Mouse (Mus musculus) hematopoietic stem cell, adult 5-6 weeks (primary cell): ENCODE data around the gene Rgs9. TPM values are rescaled to one million over a fixed set of nuclear protein-coding genes. Genes with fewer than 3 reads are reported as not detected.
A peak's percentile ranks its signal among the peaks of the same experiment; 100 is the strongest.

Experiments used
- ATAC-seq, 2 experiments: fragments of 125-278 bp in 1 of 2; replicated peaks in 1 of 2; 2 replicates each; pipeline ENCODE4 v1.8.0; 2016 to 2017; ENCODE audit warnings: inconsistent platforms in 2 of 2, mild to moderate bottlenecking in 2 of 2, moderate number of reproducible peaks in 2 of 2, low read depth in 1 of 2, moderate TSS enrichment in 1 of 2; ENCODE audit not compliant: low FRiP score in 2 of 2, poor library complexity in 2 of 2, severe bottlenecking in 2 of 2, insufficient read depth in 1 of 2, low TSS enrichment in 1 of 2
- total RNA-seq: library from RNA; stranded (forward); fragments of 172-1452, 232-1000 nt; gene quantifications from 2 replicates; pipeline ENCODE4 v1.2.3, GENCODE M21; 2017

Rgs9 gene
- total RNA-seq, 1 experiment from 2014 or later: 2.4 TPM

DNA sequence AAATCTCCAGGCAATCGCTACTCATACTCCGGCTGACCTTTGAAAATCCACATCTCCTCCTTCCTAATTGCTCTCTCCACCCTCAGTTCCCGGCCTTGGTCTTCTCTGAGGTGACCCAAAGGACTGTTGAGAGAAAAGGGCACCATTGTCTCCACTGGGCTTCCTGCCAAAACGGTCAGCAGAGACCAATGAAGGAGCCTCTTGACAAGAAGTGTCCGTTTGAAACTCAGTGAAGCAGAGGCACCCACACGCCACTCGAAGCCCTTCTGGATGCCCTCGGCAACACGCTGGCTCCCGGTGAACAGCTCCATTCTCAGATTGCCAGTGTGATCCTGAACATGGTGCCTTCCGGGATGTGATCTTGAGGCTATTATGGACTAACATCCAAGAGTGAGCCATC lies 87.2 kb downstream of the Rgs9 start:
- ATAC-seq: no peak

DNA sequence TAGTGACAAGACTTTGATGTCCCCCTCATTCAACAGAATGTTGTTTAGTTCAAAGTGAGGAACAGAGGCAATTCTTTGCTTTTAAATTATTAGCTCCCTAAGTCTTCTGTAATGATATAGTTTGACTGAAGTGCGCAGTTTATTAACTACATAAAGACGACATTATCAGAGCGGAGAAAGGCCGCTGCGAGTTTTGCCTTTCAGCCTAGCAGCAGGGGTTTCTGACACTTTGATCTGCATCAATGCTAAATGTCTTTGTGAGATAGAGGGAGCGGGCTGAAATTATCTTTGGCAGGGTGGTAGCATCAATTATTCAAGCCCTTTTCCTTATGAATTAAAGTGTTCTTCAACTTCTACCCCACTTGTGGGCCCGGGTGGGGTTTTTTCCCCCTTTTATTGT lies 87.6 kb downstream of the Rgs9 start:
- no peak for ATAC-seq

DNA sequence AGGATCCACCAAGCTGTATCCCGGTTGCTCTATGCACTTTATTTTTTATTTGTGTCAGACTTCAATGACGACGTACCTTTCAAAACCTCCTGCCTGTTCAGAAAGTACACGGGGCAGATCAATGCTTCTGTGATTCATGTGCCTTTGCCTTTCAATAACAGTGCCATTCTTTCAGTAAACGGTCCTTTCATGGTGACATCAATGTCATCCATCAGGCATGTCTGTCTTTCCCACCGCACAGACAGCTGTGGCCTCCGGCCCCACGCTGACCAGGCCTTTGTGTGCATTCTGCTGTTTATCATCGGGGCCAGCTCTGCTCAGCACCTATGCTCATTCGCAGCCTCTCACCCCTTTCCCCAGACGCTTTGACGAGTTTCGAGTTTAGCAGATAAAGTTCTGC lies 91.2 kb downstream of the Rgs9 start:
- ATAC-seq: no peak

DNA sequence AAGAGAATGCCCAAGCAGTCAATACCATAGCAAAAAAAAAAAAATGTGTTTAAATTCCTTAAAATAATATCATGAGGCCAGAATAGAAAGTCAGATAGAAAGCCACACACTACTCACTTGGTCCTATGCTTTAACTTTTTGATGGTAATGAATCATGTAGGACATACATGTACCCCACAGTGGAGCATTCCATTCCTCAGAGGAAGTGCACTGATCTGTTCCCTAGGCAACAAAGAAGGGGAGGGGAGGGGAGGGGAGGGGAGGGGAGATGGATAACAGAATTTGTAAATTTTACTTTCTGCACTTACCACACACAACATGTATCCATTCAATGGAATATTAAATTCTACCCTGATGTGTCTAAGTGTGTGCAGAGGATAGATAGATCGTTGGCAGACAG lies 91.9 kb downstream of the Rgs9 start:
- ATAC-seq: no peak

DNA sequence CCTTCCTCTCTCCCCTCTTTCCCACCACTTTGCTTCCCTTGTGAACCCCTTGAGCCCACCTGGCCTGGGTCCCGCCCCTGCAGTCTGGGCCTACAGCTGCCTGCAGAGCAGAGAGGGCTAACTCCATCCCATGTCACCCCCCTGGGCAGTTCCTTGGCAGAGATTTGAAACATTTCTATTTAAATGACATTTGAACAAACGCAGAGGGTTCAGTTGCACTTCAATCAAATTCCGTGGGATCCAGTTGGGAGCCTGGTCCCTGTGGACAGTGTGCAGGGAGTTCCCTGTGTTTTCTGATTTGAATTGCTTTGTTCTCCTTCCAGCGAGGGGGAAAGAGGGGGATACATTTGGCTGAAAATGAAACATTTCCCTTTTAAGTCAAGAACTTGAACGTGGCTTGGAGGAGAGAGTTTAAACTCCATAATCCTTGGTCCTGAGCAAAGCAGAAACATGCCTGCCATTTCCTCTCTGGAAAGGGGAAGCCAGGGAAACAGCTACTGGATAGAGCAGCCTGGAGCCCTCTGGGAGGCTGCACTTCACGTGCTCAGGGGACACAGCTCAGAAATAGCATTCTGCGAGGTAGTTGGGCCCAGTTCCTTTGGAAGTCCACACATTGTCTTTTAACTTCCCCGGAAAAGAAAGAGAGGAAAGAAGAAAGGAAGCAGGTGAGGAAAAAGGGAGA lies 98.2 kb downstream of the Rgs9 start:
- ATAC-seq: no peak

DNA sequence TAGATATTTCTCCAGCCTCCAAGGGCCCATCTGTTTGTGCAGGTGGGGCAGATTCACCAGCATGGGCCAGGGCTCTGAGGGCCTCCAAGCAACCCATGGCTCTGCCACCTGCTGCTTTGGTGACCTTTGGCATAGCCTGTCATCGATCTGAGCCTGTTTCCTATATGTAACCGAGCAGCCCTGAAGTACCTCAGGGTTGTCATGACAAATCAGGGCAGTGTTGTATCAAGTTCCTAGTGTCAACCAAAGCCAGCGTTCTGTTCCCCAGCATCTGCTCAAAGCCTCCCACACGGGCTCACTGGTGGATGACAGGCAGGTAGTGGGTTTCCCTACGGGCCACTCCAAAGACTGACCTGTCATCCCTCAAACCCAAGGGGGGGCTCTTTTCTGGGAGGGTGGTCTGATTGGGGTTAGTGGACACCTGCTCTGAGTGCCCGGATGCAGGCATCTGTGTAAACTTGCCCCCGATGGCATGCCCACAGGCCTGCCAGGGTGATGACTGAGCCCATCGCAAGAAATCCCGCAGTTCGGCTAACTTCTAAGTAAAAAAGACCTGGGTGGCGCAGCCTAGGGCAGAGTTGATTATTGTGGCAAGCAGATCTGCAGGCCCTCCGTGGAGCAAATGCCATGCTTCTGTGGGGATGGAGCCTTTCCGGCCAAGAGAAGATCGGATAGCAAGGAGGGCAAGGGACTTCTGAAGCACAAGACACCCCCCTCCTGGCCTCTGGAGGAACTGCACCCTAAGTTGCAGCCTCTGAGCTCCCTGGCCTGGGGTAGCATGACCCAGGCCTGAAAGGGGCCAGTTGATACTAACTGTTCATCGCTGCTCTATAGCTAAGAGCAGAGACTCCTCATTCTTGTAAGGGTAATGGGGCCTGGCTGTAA lies 105.0 kb downstream of the Rgs9 start:
- peak; percentile 71 to 75 for ATAC-seq

DNA sequence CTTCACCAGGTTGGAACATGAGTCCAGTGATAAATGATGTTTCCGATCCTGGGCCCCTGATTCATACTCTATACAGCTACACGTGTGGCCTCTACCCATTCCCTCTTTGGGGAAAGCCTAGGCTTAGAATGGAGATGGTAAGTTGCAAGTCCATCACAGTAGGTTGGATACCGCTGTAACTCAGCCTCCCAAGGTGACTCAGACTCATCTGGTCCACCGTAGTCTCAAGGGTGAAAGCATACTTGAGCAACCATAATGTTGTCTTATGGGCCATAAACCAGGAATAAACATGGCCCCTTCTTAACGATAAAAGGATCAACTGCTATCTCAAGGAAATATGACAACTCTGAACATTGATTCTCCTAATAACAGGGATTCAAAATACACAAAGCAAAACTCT lies 109.7 kb downstream of the Rgs9 start:
- no peak for ATAC-seq

DNA sequence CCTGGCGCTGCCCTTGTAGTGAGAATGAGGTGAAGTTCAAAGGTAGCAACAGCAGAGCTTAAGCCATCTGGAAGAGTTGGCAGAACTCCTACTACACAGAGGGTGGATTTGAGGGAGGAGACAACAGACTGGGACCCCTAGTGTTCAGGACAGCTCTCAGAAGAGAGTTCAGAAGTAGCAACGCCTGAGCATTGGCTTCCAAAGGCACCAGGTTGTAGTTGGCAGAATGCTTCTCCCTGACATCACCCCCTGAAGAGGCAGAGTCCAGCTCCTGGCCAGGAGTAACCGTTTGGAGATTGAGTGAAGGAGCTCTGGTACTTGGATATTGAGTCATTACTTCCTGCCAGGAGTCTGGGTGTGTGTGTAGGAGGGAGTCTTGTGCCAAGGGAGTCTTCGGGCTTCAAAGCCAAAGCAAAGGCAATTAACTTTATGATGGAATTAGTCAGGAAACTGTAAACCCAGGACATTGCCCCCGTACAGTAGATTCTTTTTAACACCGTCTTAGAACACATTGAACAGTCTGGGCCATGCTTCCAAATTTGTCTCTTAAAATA lies 110.2 kb downstream of the Rgs9 start:
- ATAC-seq: no peak

DNA sequence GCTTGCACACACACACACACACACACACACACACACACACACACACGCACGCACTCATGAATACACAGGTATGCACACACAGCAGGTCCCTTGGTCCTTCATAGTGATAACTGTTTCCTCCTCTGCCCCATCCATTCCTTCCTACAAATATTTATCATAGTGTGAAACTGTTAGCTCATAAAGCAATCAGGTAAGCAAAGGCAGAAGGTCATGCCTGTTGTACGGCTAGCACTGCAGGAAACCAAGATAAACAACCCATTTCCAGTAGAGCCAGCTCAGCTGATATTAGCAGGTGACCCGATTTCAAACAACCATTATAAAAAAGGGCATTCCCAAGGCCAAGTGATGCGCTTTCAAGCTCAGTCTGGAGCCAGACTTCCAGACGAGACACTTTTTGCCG lies 116.8 kb downstream of the Rgs9 start:
- ATAC-seq: no peak

DNA sequence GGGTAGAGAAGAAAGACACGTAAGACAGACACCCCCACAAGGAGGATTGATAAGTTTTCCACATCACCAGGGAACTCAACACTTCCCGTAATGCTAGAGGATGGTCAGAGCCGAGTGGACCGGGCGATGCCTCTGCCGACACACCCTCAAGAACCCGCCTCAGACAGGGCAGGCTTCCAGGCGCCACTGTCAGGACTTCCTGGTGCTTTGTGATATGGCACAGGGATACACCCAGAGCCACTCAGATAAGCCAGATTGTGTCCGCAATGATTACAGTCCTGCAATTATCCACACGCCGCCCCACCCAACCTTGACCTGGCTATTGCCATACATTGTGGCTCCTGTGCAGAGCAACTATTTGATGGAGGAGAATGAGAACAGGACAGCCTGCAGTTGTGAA lies 117.6 kb downstream of the Rgs9 start:
- no peak for ATAC-seq

DNA sequence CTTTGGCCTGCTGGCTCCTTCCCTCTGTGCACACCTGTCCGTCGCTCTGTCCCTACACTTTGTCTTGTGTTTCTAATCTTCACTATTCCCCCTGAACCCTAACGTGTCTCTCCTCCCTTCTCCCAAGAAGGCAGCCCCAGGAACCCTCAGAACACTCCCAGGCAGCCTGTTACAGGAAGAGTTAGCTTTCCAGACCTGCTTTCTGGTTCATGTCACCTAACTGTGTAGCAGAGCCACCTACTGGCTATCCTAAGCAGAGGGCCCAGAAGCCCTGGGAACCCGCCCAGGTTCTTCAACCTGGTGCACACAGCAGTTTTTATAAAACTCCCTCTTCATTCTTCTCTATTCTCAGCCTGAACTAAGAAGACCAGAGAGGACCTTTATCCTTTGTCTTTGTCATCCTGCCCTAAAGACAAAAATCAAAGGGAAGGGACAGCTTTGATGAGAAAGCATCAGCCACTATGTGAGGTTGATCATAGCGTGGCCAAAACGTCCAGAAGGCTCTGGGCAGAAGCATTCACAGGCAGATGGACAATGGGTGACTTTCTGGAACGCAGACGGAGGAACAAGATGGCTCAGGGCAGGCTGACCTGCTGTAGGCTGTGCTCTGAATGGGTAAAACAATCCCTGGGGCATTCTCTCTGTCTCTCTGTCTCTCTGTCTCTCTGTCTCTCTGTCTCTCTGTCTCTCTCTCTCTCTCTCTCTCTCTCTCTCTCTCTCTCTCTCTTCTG lies 119.0 kb downstream of the Rgs9 start:
- peak in 1 of 2 experiments; percentile 42; a peak in 2 of 4 replicates for ATAC-seq

DNA sequence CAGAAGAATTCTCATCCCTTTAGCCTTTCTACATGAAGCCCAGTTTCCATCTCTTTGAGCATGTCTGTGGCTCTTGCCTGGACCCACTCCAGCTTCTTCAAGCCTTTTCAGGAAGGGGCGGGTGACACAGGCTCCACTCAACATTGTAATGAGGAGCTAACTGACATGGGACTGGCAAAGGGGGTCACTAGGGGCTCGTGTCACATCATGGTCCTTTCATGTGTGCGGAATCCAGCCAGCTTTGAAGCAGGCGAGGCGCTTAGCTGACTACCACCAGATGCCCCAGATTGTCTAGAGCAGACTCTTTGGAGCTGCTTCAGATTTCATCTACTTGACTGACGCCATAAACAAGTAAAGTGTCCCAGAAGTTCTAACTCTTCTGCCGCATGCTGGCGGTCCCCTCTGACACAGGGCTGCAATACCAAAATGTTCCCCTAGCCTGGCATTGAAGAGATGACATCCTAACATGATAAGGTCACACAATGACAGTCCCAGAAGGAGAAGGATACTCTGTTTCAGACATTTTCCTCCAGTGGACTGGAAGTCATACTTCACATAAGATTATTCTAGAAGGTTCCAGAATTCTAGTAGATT lies 122.5 kb downstream of the Rgs9 start:
- no peak for ATAC-seq

Other genes with a start within 250 kb of the Rgs9 start
- not detected in 2 replicates for gene E030025P04Rik, start 153.8 kb downstream of the Rgs9 start, total RNA-seq
- 62.2 and 64.9 TPM in 2 replicates for gene Gna13, start 64.7 kb upstream of the Rgs9 start, total RNA-seq
- 0.10 and 0.19 TPM in 2 replicates for gene 9930022D16Rik, start 115.8 kb upstream of the Rgs9 start, total RNA-seq
- 71.4 and 80.7 TPM in 2 replicates for gene Amz2, start 127.8 kb upstream of the Rgs9 start, total RNA-seq
- 1.2 and 4.4 TPM in 2 replicates for gene Arsg, start 175.2 kb upstream of the Rgs9 start, total RNA-seq
- gene Slc16a6, start 175.5 kb upstream of the Rgs9 start, total RNA-seq: 9.4 and 10.8 TPM in 2 replicates